12 mouse cellular contexts compared by ENCODE assay signal in the genomic region with DNA sequence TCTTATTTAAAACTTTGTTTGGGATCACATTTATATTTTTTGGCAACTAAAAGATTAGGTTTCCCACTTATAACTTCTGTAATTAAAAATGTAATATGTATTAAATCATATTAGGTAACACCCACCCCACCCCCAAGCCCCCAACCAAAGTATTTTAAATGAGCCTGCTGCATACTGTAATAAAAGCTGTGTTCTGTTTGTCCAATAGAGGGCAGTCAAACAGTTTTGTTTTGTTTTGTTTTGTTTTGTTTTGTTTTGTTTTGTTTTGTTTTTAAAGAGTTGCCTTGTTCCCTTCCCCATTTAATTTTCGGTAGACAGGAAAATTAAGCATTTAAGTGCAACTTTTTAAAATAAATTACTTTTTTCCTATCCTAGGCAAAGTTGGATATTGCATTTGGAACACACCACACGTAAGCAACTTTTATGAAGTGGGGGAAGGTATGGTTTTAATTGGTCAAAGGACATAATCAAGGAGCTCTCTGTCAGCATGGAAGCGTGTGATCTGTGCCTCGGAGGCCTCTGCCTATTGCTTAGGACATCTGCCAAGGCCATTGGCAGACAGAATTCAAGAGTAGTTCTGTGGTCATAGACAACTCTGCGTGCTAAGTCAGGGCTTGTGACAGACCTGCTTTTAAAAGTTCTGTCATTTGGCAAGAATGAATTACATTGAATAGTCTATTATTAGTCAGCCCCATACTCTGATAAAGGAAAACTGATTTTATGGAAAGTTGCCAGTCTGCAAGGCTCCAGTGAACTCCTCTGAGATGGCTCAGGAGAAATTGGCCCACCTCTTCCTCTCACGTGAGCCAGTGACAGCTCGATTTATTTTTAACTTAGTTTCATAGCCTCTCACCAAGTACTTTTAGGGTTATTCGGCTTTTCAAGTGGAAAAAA. TPM values are rescaled to one million over a fixed set of nuclear protein-coding genes. Genes with fewer than 3 reads are reported as not detected.
DNase-seq lines count a peak whose midpoint lies in the region; ATAC-seq and TF ChIP-seq lines count a peak whose summit lies in the region.
"Had no signal": no experiment of that assay in that cellular context is flagged by ENCODE, and none has a peak within 500 bp of the region (broad histone marks: within the 10 kb centered on the region; RNA-seq: fewer than 3 reads in every experiment).

No protein-coding gene starts in this region.

- H3K4me1 ChIP-seq in liver, adult 2 months (ENCODE audit: control insufficient read depth, insufficient read depth, low read length): no peaks in the 10 kb centered on the region
- no peaks in the 10 kb centered on the region for H3K4me1 ChIP-seq in liver, embryonic 11.5 days (replicated peaks; ENCODE audit: control insufficient read depth, insufficient read depth, low read length)
- 0 out of 2 replicates have a peak, but pooled peaks cover 4% of the 10 kb centered on the region for H3K4me1 ChIP-seq in heart, embryonic 12.5 days (replicated peaks)
- H3K4me1 ChIP-seq: limb, embryonic 12.5 days; midbrain, embryonic 15.5 days had no signal

- H3K9ac ChIP-seq in liver, adult 2 months (ENCODE audit: low read depth, low read length): no peak overlapping the region
- H3K9ac ChIP-seq in liver, embryonic 11.5 days (ENCODE audit: low read depth, low read length): no peak overlapping the region
- no peak overlapping the region for H3K9ac ChIP-seq in heart, embryonic 12.5 days
- H3K9ac ChIP-seq: limb, embryonic 12.5 days; midbrain, embryonic 15.5 days had no signal

- TF ChIP-seq POLR2A in liver, adult 2 months (IDR thresholded peaks at IDR 0.05; ENCODE audit: extremely low read depth, insufficient read depth, low read length): no peak

- H3K9me3 ChIP-seq in liver, embryonic 11.5 days (ENCODE audit: control insufficient read depth, low read length): no peaks in the 10 kb centered on the region
- H3K9me3 ChIP-seq in heart, embryonic 12.5 days (replicated peaks): no peaks in the 10 kb centered on the region
- H3K9me3 ChIP-seq: limb, embryonic 12.5 days; midbrain, embryonic 15.5 days had no signal

- WGBS in liver, adult 2 months: 71% methylated on average over 8 of the region's 8 CpGs
- 82% methylated on average over 8 of the region's 8 CpGs for WGBS in liver, embryonic 11.5 days
- 64% methylated on average over 8 of the region's 8 CpGs for WGBS in heart, embryonic 12.5 days

- no peaks in the 10 kb centered on the region for H3K79me2 ChIP-seq in liver, adult 2 months (ENCODE audit: control insufficient read depth, insufficient read depth, low read length)

- DNase-seq in adrenal gland, postnatal 10 days: peak; percentile 19
- DNase-seq in adrenal gland, postnatal 4 days (ENCODE audit: low spot score in 2 of 2): no peak
- peak; percentile 19 for DNase-seq in liver, adult 2 months (ENCODE audit: extremely low read depth, low read depth, low spot score)
- no peak for DNase-seq in liver, embryonic 11.5 days (ENCODE audit: low spot score)
- peak; percentile 53 to 66 for DNase-seq in kidney, postnatal 25 days
- no peak for DNase-seq in right cerebral cortex, postnatal 14 days
- no peak for DNase-seq in urinary bladder, adult 18-20 months (ENCODE audit: low spot score in 2 of 2)
- DNase-seq: cerebellum, adult 9-11 months; right cerebral cortex, postnatal 4 days had no signal

- H3K27me3 ChIP-seq in liver, adult 2 months (ENCODE audit: control insufficient read depth, insufficient read depth, low read length): no peaks in the 10 kb centered on the region
- no peaks in the 10 kb centered on the region for H3K27me3 ChIP-seq in liver, embryonic 11.5 days (replicated peaks; ENCODE audit: control insufficient read depth, insufficient read depth, low read length)
- H3K27me3 ChIP-seq in heart, embryonic 12.5 days (replicated peaks): no peaks in the 10 kb centered on the region
- H3K27me3 ChIP-seq: limb, embryonic 12.5 days; midbrain, embryonic 15.5 days had no signal

- no peak for TF ChIP-seq CTCF in liver, adult 2 months (IDR thresholded peaks at IDR 0.05; ENCODE audit: low read depth, low read length)

- H3K36me3 ChIP-seq in liver, adult 2 months (ENCODE audit: control insufficient read depth, insufficient read depth, low read length): peaks cover 2% of the 10 kb centered on the region; the same call in 1 of the 2 replicates
- H3K36me3 ChIP-seq in liver, embryonic 11.5 days (ENCODE audit: control insufficient read depth, insufficient read depth, low read length): peaks cover 6% of the 10 kb centered on the region; the same call in 1 of the 2 replicates
- peaks cover 57% of the 10 kb centered on the region for H3K36me3 ChIP-seq in heart, embryonic 12.5 days

- no peak for ATAC-seq in liver, embryonic 11.5 days (replicated peaks; ENCODE audit: low FRiP score)
- ATAC-seq in heart, embryonic 12.5 days (ENCODE audit: insufficient number of reproducible peaks, low FRiP score): no peak; the same call in 1 of the 2 replicates
- ATAC-seq: midbrain, embryonic 15.5 days had no signal

- no peak overlapping the region for H3K27ac ChIP-seq in liver, adult 2 months (replicated peaks; ENCODE audit: insufficient read depth, low read depth, low read length)
- H3K27ac ChIP-seq in liver, embryonic 11.5 days (ENCODE audit: low read depth, low read length): no peak overlapping the region
- peak overlapping the region; percentile 63 for H3K27ac ChIP-seq in heart, embryonic 12.5 days (ENCODE audit: poor library complexity, severe bottlenecking)
- H3K27ac ChIP-seq: limb, embryonic 12.5 days; midbrain, embryonic 15.5 days had no signal

- no peak overlapping the region for H3K4me2 ChIP-seq in liver, embryonic 11.5 days
- H3K4me2 ChIP-seq in heart, embryonic 12.5 days: no peak overlapping the region
- H3K4me2 ChIP-seq: limb, embryonic 12.5 days; midbrain, embryonic 15.5 days had no signal

- no peak overlapping the region for H3K4me3 ChIP-seq in liver, adult 2 months (ENCODE audit: insufficient read depth, low read depth, low read length)
- no peak overlapping the region for H3K4me3 ChIP-seq in liver, embryonic 11.5 days (ENCODE audit: low read depth, low read length)
- no peak overlapping the region for H3K4me3 ChIP-seq in heart, embryonic 12.5 days
- H3K4me3 ChIP-seq: limb, embryonic 12.5 days; midbrain, embryonic 15.5 days had no signal

RNA-seq across cellular contexts. Expression of a gene that starts 17.9 kb away (rescaled TPM):
- 10 to 100 TPM; 11.9 to 19.9 TPM for total RNA-seq in adrenal gland, postnatal 10 days (2021)
- total RNA-seq in adrenal gland, postnatal 4 days (2021): 10 to 100 TPM; 20.1 to 24.8 TPM
- 3.0 and 4.6 TPM in 2 replicates for total RNA-seq in liver, adult 2 months (2014; rRNA removed)
- 3.7 TPM in 2 replicates for polyA plus RNA-seq in liver, adult 2 months (2012; rRNA removed)
- 64.8 and 72.6 TPM in 2 replicates for polyA plus RNA-seq in liver, embryonic 11.5 days (2014; fragmentation: Nextera tagmentation; extraction: Ambion mirVana)
- 29.9 and 32.6 TPM in 2 replicates for polyA plus RNA-seq in heart, embryonic 12.5 days (2016; fragmentation: Nextera tagmentation; extraction: Ambion mirVana)

RNA-seq across cellular contexts. Expression of a gene that starts 18.0 kb away (rescaled TPM):
- 1 to 10 TPM; 1.4 to 2.1 TPM for total RNA-seq in adrenal gland, postnatal 10 days (2021)
- total RNA-seq in adrenal gland, postnatal 4 days (2021): 1 to 10 TPM; 2.3 to 2.7 TPM
- total RNA-seq in liver, adult 2 months (2014; rRNA removed): 0.28 and 0.34 TPM in 2 replicates
- 0.09 and 0.12 TPM in 2 replicates for polyA plus RNA-seq in liver, adult 2 months (2012; rRNA removed)
- 8.8 and 8.9 TPM in 2 replicates for polyA plus RNA-seq in liver, embryonic 11.5 days (2014; fragmentation: Nextera tagmentation; extraction: Ambion mirVana)
- polyA plus RNA-seq in heart, embryonic 12.5 days (2016; fragmentation: Nextera tagmentation; extraction: Ambion mirVana): 10.0 and 11.8 TPM in 2 replicates

Comparison
In these comparisons a context has a peak if more than half of its experiments do, and no peak if none do; other contexts are left out.
1. DNase-seq: peak in adrenal gland, postnatal 10 days (single experiment), liver, adult 2 months (single experiment) and kidney, postnatal 25 days (2 of 2); none in adrenal gland, postnatal 4 days (0 of 2), liver, embryonic 11.5 days (single experiment), right cerebral cortex, postnatal 14 days (single experiment) and urinary bladder, adult 18-20 months (0 of 2).